Comparison of ENCODE assay signal across 1 mouse cellular context in the genomic region with DNA sequence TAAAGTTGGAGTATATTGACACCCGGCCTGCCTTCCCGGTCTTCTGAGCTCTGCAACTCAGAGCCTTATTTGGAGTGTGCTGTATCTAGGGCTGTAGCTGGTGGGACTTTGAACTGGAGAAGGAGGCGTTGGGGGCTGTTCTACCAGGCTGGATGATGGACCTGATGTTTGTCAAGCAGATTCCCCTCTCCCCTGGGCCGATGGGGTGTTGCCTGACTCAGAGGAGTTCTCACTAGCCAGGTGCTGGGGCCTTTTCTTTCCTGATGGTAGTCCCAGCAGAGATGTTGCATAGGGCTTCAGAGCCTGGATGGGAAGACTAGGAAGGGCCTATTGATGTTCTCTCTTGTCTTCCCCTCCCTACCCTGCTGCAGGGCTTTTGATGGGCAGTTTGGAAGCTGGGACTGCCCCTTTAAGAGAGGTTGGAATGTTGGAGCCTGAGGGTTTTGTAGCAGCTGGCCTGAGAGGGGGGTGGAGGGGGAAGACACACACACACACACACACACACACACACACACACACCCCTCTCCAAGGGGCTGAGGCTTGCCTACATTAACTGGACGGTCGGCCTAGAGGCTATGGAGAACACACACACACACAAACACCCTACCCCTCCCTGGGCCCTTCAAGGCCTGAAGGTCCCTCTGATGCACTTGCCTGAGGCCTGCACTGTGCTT.
A peak's percentile ranks its signal among the peaks of the same experiment; 100 is the strongest.
TF ChIP-seq lines count a peak whose summit lies in the region.

No protein-coding gene starts in this region.

TF ChIP-seq in myocyte, 11 proteins besides CTCF, POLR2A, EP300 and RAD21 (continued from another document):
- TF ChIP-seq TCF3 (IDR thresholded peaks at IDR 0.05; ENCODE audit: insufficient read length, low read depth) (no peak), TCF12 (IDR thresholded peaks at IDR 0.05; ENCODE audit: insufficient read depth, poor library complexity, severe bottlenecking) (peak; percentile 14), USF1 (IDR thresholded peaks at IDR 0.05; ENCODE audit: low read depth) (no peak), MYOD1 (IDR thresholded peaks at IDR 0.05; ENCODE audit: control insufficient read depth in 1 of 3, insufficient read length in 2 of 3, low read depth in 2 of 3) (peak; percentile 26 to 77 (median 56)), MAX (IDR thresholded peaks at IDR 0.05; ENCODE audit: low read depth) (no peak), E2F4 (IDR thresholded peaks at IDR 0.05; ENCODE audit: insufficient read depth) (no peak)
